Mouse (Mus musculus) frontal cortex, adult 2 months (tissue): Measurements from ENCODE around the gene H2al1b. TPM values are rescaled to one million over a fixed set of nuclear protein-coding genes. Genes with fewer than 3 reads are reported as not detected.

Source experiments
- DNase-seq, 2 experiments: peaks; one replicate each; pipeline ENCODE4 v3.0.0; 2022; ENCODE audit warnings: low spot score in 1 of 2; ENCODE audit errors: extremely low spot score in 1 of 2
- polyA plus RNA-seq: library from polyadenylated mRNA; depleted of rRNA; stranded (reverse); fragments of >200 nt; gene quantifications from 2 replicates; pipeline ENCODE4 v1.2.3, GENCODE M21; 2012; rRNA removed

The H2al1b gene
- polyA plus RNA-seq, 1 experiment: not detected

DNA sequence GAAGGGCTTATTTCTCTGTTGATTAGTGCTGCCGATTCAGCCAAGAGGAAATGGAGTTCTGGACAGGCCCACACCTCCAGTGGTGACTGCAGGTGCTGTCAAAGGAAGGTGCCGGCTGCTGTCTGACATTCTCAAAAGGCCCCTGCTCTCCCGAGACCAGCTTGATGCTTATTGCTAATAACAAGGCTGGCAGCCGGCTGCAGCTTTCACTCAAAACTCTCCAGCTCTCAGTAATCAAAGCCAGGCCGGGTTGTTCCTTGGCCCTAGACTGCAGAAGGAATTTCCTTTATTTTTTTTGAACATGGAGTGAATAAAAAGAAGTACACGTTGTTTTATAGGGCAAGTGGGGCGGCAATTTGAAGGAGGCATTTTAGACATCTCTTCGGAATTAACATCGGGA is 43.5 kb downstream of the H2al1b start:
- DNase-seq: no peak

DNA sequence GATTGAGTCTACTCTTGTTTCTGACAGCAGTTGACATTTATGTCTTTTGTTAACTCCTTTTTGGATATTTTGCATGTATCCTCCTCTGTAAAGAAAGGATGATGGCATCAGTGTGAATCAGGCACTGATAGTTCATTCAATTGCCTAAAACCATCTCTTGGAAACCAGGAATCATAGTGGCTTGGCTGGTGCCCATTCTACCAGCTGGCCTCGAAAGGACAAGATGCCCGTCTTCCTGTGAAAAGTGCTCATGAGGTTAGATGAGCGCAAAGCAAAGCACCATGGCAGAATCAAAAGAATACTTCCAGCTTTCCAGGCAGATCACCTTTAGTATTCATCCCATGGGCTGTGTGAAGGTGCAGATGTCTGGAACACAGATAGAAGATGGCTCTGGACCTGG is 44.5 kb downstream of the H2al1b start:
- no peak for DNase-seq

Other genes starting within 250 kb of the H2al1b start
- not detected in 2 replicates for gene H2al1a, start 3.2 kb upstream of the H2al1b start, polyA plus RNA-seq
- gene H2al1c, start 3.2 kb downstream of the H2al1b start, polyA plus RNA-seq: not detected in 2 replicates
- not detected in 2 replicates for gene H2al1d, start 6.4 kb downstream of the H2al1b start, polyA plus RNA-seq
- not detected in 2 replicates for gene H2al1e, start 9.5 kb downstream of the H2al1b start, polyA plus RNA-seq
- not detected in 2 replicates for gene H2al1f, start 12.7 kb downstream of the H2al1b start, polyA plus RNA-seq
- gene H2al1g, start 15.8 kb downstream of the H2al1b start, polyA plus RNA-seq: not detected in 2 replicates
- gene H2al1h, start 19.1 kb downstream of the H2al1b start, polyA plus RNA-seq: not detected in 2 replicates
- not detected in 2 replicates for gene H2al1i, start 22.2 kb downstream of the H2al1b start, polyA plus RNA-seq
- gene H2al1j, start 25.4 kb downstream of the H2al1b start, polyA plus RNA-seq: not detected in 2 replicates